Mouse (Mus musculus) B cell, adult 67 days (primary cell): ENCODE measurements around the gene Clhc1. TPM values are rescaled to one million over a fixed set of nuclear protein-coding genes. Genes with fewer than 3 reads are reported as not detected.

Experiments used
- total RNA-seq, 2 experiments: library from RNA; stranded (reverse); gene quantifications; 4 replicates each; pipeline ENCODE4 v1.2.4; 2023

Clhc1 gene
- 1 to 10 TPM in 1 of 2 experiments, under 1 TPM in 1; 0.44 to 1.4 TPM for total RNA-seq

DNA sequence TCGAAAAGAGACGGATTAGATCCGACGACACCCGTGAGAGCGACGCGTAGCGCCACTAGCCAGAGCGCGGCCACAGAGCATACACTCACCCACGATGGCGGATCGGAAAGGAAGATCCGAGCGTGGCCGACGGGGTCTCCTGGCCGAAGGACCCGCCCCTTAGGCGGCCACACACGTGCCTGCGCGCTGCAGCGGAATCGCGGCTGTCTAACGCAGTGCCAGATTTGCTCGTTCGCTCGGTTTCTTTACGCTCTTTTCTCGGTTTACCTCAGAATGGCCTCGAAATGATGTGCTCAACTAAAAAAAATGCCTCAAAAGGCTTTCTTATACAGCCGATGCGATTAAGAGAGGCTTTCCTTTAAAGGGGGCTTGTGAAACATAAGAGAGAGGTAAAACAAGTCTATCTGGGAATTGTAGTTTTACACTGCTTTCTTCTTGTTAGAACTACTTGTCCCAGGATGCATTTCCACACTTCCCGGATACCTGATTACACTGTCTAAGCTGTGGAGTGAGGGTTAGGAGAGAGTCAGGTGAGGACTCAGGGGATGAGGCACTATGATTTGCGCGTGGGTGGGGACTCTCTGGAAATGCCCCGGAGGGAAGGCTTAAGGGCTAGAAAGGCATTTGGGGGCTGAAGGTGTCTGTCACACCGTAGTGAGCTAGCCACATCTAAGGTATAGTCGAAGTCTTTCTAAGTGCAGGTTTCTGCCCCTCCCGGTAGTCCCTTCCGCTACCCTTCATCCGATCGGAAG lies at the start of gene Clhc1, which contains the start of gene Rps27a:
TSS of gene Clhc1 (plus strand) at position 199 of the 752 bp plus-strand sequence.
TSS of gene Rps27a (minus strand) at position 358 of the 752 bp plus-strand sequence.

DNA sequence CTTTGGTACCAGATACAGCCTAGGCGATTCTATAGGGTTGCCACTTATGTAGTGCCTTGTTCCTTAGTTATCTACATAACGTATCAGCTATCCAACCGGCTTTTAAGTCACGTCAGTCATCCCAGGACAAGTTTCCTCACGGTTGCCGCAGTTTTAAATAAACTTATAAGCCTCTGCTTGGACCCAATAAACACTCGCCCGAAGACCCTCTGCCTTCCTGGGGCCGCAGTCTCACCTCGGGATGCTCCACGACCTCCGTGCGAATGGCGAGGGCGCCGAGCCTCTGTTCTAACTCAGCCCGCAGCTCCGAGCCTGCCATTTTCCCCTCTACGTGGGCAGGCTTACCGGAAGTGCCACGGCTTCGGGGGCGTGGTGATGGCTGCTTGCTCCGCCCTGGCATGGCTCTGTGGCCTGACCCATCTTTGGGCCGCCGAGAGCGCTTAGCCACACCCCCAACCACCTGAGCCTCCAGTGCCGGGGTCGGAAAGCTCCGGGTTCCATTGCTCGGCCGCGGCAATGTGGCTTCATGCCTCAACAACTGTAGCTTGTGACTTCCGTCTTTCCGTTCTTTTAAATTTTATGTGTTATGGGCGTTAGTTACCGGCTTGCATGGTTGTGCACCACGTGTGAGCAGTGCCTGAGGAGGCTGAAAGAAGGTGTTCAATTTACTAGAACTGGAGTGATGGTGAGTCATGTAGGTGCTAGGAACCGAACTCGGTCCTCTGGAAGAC lies 32.9 kb upstream of the Clhc1 start, which contains the start of gene Prorsd1:
TSS of gene Prorsd1 (minus strand) at position 352 of the 731 bp plus-strand sequence.

DNA sequence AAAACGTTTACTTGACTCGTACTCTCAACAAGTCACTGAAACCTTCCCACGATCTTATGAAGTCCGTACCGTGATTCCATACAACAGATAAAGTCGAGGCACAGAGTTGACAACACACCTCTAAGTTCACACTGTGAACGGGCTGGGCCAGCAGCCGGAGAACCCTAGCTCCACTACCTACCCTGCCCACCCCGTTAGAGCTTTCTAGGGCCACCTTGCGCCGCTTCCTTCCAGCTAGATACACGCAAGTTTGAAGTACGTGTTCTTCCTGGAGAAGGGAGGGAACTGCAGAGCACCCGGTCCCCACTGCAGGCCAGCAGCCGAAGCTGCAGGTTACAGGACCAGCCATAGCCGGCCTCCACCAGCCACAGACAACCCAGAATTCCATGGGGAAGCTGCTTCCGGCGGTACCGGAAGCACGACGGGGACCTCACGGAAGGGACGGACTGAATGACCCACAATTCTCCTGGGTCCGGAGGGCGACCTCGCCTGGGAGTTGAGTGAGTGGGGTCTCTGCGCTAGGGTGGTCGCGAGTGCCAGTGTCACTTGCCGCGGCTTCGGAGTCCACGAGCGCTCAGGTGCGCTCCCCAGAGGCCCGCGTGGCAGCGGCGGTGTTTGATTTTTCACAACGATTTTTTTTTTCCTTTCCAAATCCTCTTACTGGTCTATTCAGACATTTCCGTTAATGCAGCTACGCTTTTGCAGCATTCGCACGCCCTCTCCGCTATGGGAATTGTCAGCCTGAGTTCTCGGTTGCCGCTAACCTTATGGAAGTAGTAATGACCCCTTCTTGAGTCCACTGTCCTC lies 21.6 kb upstream of the Clhc1 start, which contains the start of gene Mtif2:
TSS of gene Mtif2 (plus strand) at position 421 of the 807 bp plus-strand sequence.

Other genes starting within 250 kb of the Clhc1 start
- gene Ccdc88a, start 174.3 kb upstream of the Clhc1 start, total RNA-seq = 10 to 100 TPM in 1 of 2 experiments, 1 to 10 TPM in 1; 9.8 to 10.8 TPM
- 10 to 100 TPM; 38.2 to 50.6 TPM for gene Prorsd1, start 32.9 kb upstream of the Clhc1 start, total RNA-seq
- gene Mtif2, start 21.5 kb upstream of the Clhc1 start, total RNA-seq = 10 to 100 TPM; 35.0 to 42.3 TPM
- 1,000 to 10,000 TPM; 1,389 to 1,518 TPM for gene Rps27a, start 159 bp downstream of the Clhc1 start, total RNA-seq
- gene Rtn4, start 145.0 kb downstream of the Clhc1 start, total RNA-seq = 10 to 100 TPM; 89.9 to 93.3 TPM